Mouse (Mus musculus): ENCODE data around the gene Gm20388. TPM values are rescaled to one million over a fixed set of nuclear protein-coding genes. Genes with fewer than 3 reads are reported as not detected.

Gm20388 gene
- polyA plus RNA-seq, 1 experiment from 2014 or later: not detected

- no peak overlapping the region for H3K4me3 ChIP-seq (replicated peaks; ENCODE audit: low read length)
- ATAC-seq (ENCODE audit: low FRiP score) (no peak), DNase-seq (ENCODE audit: low spot score) (no peak)
- H3K9me3 ChIP-seq (ENCODE audit: control insufficient read depth, low read length): no peaks in the 10 kb centered on the region
- peaks cover 96% of the 10 kb centered on the region for H3K36me3 ChIP-seq (replicated peaks; ENCODE audit: control insufficient read depth, insufficient read depth)
- no peak overlapping the region for H3K4me2 ChIP-seq (replicated peaks)
- no peaks in the 10 kb centered on the region for H3K27me3 ChIP-seq (ENCODE audit: control insufficient read depth, insufficient read depth, low read length)
- WGBS: 90% methylated on average over 11 of the region's 11 CpGs
- H3K27ac ChIP-seq: no peak overlapping the region
- H3K9ac ChIP-seq: no peak overlapping the region
- H3K4me1 ChIP-seq (replicated peaks; ENCODE audit: control insufficient read depth, insufficient read depth, low read length): no peaks in the 10 kb centered on the region
Measured at GRCm38 (mm10) chr8:123498963-123499362, 3588.3 kb downstream of the Gm20388 start.

- Histone ChIP-seq H3K27me3 (ENCODE audit: control insufficient read depth, insufficient read depth, low read length) (no peaks in the 10 kb centered on the region), H3K27ac (no peak overlapping the region), H3K4me2 (replicated peaks) (no peak overlapping the region), H3K36me3 (replicated peaks; ENCODE audit: control insufficient read depth, insufficient read depth) (peaks cover 96% of the 10 kb centered on the region), H3K4me1 (replicated peaks; ENCODE audit: control insufficient read depth, insufficient read depth, low read length) (no peaks in the 10 kb centered on the region), H3K9me3 (ENCODE audit: control insufficient read depth, low read length) (no peaks in the 10 kb centered on the region), H3K9ac (no peak overlapping the region), H3K4me3 (replicated peaks; ENCODE audit: low read length) (no peak overlapping the region)
- no peak for ATAC-seq (ENCODE audit: low FRiP score)
- DNase-seq (ENCODE audit: low spot score): no peak
- WGBS: 94% methylated on average over 11 of the region's 11 CpGs
Measured at GRCm38 (mm10) chr8:123499556-123499955, 3588.9 kb downstream of the Gm20388 start.

- WGBS: 96% methylated on average over 5 of the region's 5 CpGs
Measured at GRCm38 (mm10) chr8:123502192-123502591, 3591.6 kb downstream of the Gm20388 start.

GRCm38 (mm10) chr8:123503801-123504467, 3593.3 kb downstream of the Gm20388 start:
- no peak overlapping the region for H3K9ac ChIP-seq
- peaks cover 100% of the 10 kb centered on the region for H3K36me3 ChIP-seq (replicated peaks; ENCODE audit: control insufficient read depth, insufficient read depth)
- H3K9me3 ChIP-seq (ENCODE audit: control insufficient read depth, low read length): no peaks in the 10 kb centered on the region
- no peak overlapping the region for H3K27ac ChIP-seq
- DNase-seq (ENCODE audit: low spot score) (no peak), ATAC-seq (ENCODE audit: low FRiP score) (no peak)
- H3K4me2 ChIP-seq (replicated peaks): no peak overlapping the region
- no peaks in the 10 kb centered on the region for H3K27me3 ChIP-seq (ENCODE audit: control insufficient read depth, insufficient read depth, low read length)
- H3K4me1 ChIP-seq (replicated peaks; ENCODE audit: control insufficient read depth, insufficient read depth, low read length): no peaks in the 10 kb centered on the region
- 98% methylated on average over 6 of the region's 6 CpGs for WGBS
- no peak overlapping the region for H3K4me3 ChIP-seq (replicated peaks; ENCODE audit: low read length)

More at GRCm38 (mm10) chr8:123502192-123502591, 3591.6 kb downstream of the Gm20388 start:
- H3K27ac ChIP-seq: no peak overlapping the region
- no peaks in the 10 kb centered on the region for H3K9me3 ChIP-seq (ENCODE audit: control insufficient read depth, low read length)
- H3K36me3 ChIP-seq (replicated peaks; ENCODE audit: control insufficient read depth, insufficient read depth): peaks cover 96% of the 10 kb centered on the region
- DNase-seq (ENCODE audit: low spot score): no peak
- H3K27me3 ChIP-seq (ENCODE audit: control insufficient read depth, insufficient read depth, low read length): no peaks in the 10 kb centered on the region
- no peaks in the 10 kb centered on the region for H3K4me1 ChIP-seq (replicated peaks; ENCODE audit: control insufficient read depth, insufficient read depth, low read length)
- no peak overlapping the region for H3K4me3 ChIP-seq (replicated peaks; ENCODE audit: low read length)
- ATAC-seq (ENCODE audit: low FRiP score): no peak
- no peak overlapping the region for H3K4me2 ChIP-seq (replicated peaks)
- no peak overlapping the region for H3K9ac ChIP-seq

GRCm38 (mm10) chr8:123504591-123505195, 3594.1 kb downstream of the Gm20388 start:
- H3K36me3 ChIP-seq (replicated peaks; ENCODE audit: control insufficient read depth, insufficient read depth): peaks cover 100% of the 10 kb centered on the region
- no peak overlapping the region for H3K27ac ChIP-seq
- H3K9me3 ChIP-seq (ENCODE audit: control insufficient read depth, low read length): no peaks in the 10 kb centered on the region
- H3K4me2 ChIP-seq (replicated peaks): no peak overlapping the region
- ATAC-seq (ENCODE audit: low FRiP score): no peak
- 91% methylated on average over 9 of the region's 9 CpGs for WGBS
- H3K9ac ChIP-seq: no peak overlapping the region
- no peak overlapping the region for H3K4me3 ChIP-seq (replicated peaks; ENCODE audit: low read length)
- no peak for DNase-seq (ENCODE audit: low spot score)
- no peaks in the 10 kb centered on the region for H3K4me1 ChIP-seq (replicated peaks; ENCODE audit: control insufficient read depth, insufficient read depth, low read length)
- no peaks in the 10 kb centered on the region for H3K27me3 ChIP-seq (ENCODE audit: control insufficient read depth, insufficient read depth, low read length)

GRCm38 (mm10) chr8:123505267-123505666, 3594.6 kb downstream of the Gm20388 start:
- ATAC-seq (ENCODE audit: low FRiP score) (no peak), DNase-seq (ENCODE audit: low spot score) (no peak)
- 77% methylated on average over 4 of the region's 4 CpGs for WGBS
- H3K27ac ChIP-seq: no peak overlapping the region
- H3K9me3 ChIP-seq (ENCODE audit: control insufficient read depth, low read length): no peaks in the 10 kb centered on the region
- no peak overlapping the region for H3K4me3 ChIP-seq (replicated peaks; ENCODE audit: low read length)
- H3K4me2 ChIP-seq (replicated peaks): no peak overlapping the region
- H3K9ac ChIP-seq: no peak overlapping the region
- no peaks in the 10 kb centered on the region for H3K27me3 ChIP-seq (ENCODE audit: control insufficient read depth, insufficient read depth, low read length)
- no peaks in the 10 kb centered on the region for H3K4me1 ChIP-seq (replicated peaks; ENCODE audit: control insufficient read depth, insufficient read depth, low read length)
- H3K36me3 ChIP-seq (replicated peaks; ENCODE audit: control insufficient read depth, insufficient read depth): peaks cover 100% of the 10 kb centered on the region

GRCm38 (mm10) chr8:123505695-123506094, 3595.1 kb downstream of the Gm20388 start:
- peaks cover 100% of the 10 kb centered on the region for H3K36me3 ChIP-seq (replicated peaks; ENCODE audit: control insufficient read depth, insufficient read depth)
- no peak overlapping the region for H3K9ac ChIP-seq
- H3K4me2 ChIP-seq (replicated peaks): no peak overlapping the region
- 86% methylated on average over 9 of the region's 9 CpGs for WGBS
- no peaks in the 10 kb centered on the region for H3K9me3 ChIP-seq (ENCODE audit: control insufficient read depth, low read length)
- no peak overlapping the region for H3K4me3 ChIP-seq (replicated peaks; ENCODE audit: low read length)
- H3K4me1 ChIP-seq (replicated peaks; ENCODE audit: control insufficient read depth, insufficient read depth, low read length): no peaks in the 10 kb centered on the region
- H3K27ac ChIP-seq: no peak overlapping the region
- no peaks in the 10 kb centered on the region for H3K27me3 ChIP-seq (ENCODE audit: control insufficient read depth, insufficient read depth, low read length)
- no peak for DNase-seq (ENCODE audit: low spot score)
- no peak for ATAC-seq (ENCODE audit: low FRiP score)

- H3K27me3 ChIP-seq (ENCODE audit: control insufficient read depth, insufficient read depth, low read length): no peaks in the 10 kb centered on the region
- H3K4me2 ChIP-seq (replicated peaks): no peak overlapping the region
- no peak overlapping the region for H3K9ac ChIP-seq
- peaks cover 98% of the 10 kb centered on the region for H3K36me3 ChIP-seq (replicated peaks; ENCODE audit: control insufficient read depth, insufficient read depth)
- H3K9me3 ChIP-seq (ENCODE audit: control insufficient read depth, low read length): no peaks in the 10 kb centered on the region
- H3K27ac ChIP-seq: no peak overlapping the region
- no peak for ATAC-seq (ENCODE audit: low FRiP score)
- no peak for DNase-seq (ENCODE audit: low spot score)
- 95% methylated on average over 5 of the region's 5 CpGs for WGBS
- H3K4me3 ChIP-seq (replicated peaks; ENCODE audit: low read length): no peak overlapping the region
- no peaks in the 10 kb centered on the region for H3K4me1 ChIP-seq (replicated peaks; ENCODE audit: control insufficient read depth, insufficient read depth, low read length)
Measured at GRCm38 (mm10) chr8:123507153-123507552, 3596.5 kb downstream of the Gm20388 start.

- no peak for DNase-seq (ENCODE audit: low spot score)
- no peak overlapping the region for H3K9ac ChIP-seq
- peaks cover 61% of the 10 kb centered on the region for H3K36me3 ChIP-seq (replicated peaks; ENCODE audit: control insufficient read depth, insufficient read depth)
- no peak overlapping the region for H3K4me3 ChIP-seq (replicated peaks; ENCODE audit: low read length)
- H3K27ac ChIP-seq: no peak overlapping the region
- no peak for ATAC-seq (ENCODE audit: low FRiP score)
- no peak overlapping the region for H3K4me2 ChIP-seq (replicated peaks)
- H3K4me1 ChIP-seq (replicated peaks; ENCODE audit: control insufficient read depth, insufficient read depth, low read length): peaks cover 16% of the 10 kb centered on the region
- WGBS: 81% methylated on average over 5 of the region's 5 CpGs
- no peaks in the 10 kb centered on the region for H3K27me3 ChIP-seq (ENCODE audit: control insufficient read depth, insufficient read depth, low read length)
- H3K9me3 ChIP-seq (ENCODE audit: control insufficient read depth, low read length): no peaks in the 10 kb centered on the region
Measured at GRCm38 (mm10) chr8:123510819-123511218, 3600.2 kb downstream of the Gm20388 start.
